Mouse (Mus musculus): ENCODE data around the gene Enpp3. TPM values are rescaled to one million over a fixed set of nuclear protein-coding genes. Genes with fewer than 3 reads are reported as not detected.

Gene Enpp3
- 0.19 and 0.28 TPM in 2 replicates for polyA plus RNA-seq (2012; rRNA removed)

GRCm38 (mm10) chr10:24842676-24843075 is at the start of gene Enpp3:
Enpp3 (minus strand) TSS chr10:24842823.
- Histone ChIP-seq H3K4me1 (ENCODE audit: control insufficient read depth, insufficient read depth, insufficient read length) (no peaks in the 10 kb centered on the region), H3K27me3 (ENCODE audit: control insufficient read depth, insufficient read depth, low read length) (no peaks in the 10 kb centered on the region), H3K27ac (ENCODE audit: insufficient read depth, low read length) (no peak within 1 kb of the TSS), H3K4me3 (ENCODE audit: extremely low read depth, insufficient read depth, insufficient read length) (no peak within 1 kb of the TSS), H3K36me3 (ENCODE audit: control insufficient read depth, insufficient read depth, low read length) (no peaks in the 10 kb centered on the region)
- no peak for TF ChIP-seq POLR2A (IDR thresholded peaks at IDR 0.05; ENCODE audit: low read depth, low read length)
- no peak for TF ChIP-seq CTCF (IDR thresholded peaks at IDR 0.05; ENCODE audit: extremely low read depth, insufficient read depth, insufficient read length, insufficient replicate concordance)
- 84% methylated on average over 1 of the region's 1 CpGs for WGBS
- DNase-seq (ENCODE audit: low read depth in 1 of 2, low spot score in 2 of 2): no peak

GRCm38 (mm10) chr10:24888343-24888742 is 45.7 kb upstream of the Enpp3 start:
- Histone ChIP-seq H3K4me1 (ENCODE audit: control insufficient read depth, insufficient read depth, insufficient read length) (no peaks in the 10 kb centered on the region), H3K36me3 (ENCODE audit: control insufficient read depth, insufficient read depth, low read length) (peaks cover 18% of the 10 kb centered on the region), H3K27ac (ENCODE audit: insufficient read depth, low read length) (no peak overlapping the region), H3K27me3 (ENCODE audit: control insufficient read depth, insufficient read depth, low read length) (no peaks in the 10 kb centered on the region), H3K4me3 (ENCODE audit: extremely low read depth, insufficient read depth, insufficient read length) (no peak overlapping the region)
- TF ChIP-seq CTCF (IDR thresholded peaks at IDR 0.05; ENCODE audit: extremely low read depth, insufficient read depth, insufficient read length, insufficient replicate concordance) (no peak), POLR2A (IDR thresholded peaks at IDR 0.05; ENCODE audit: low read depth, low read length) (no peak)
- DNase-seq (ENCODE audit: low read depth in 1 of 2, low spot score in 2 of 2): no peak
- 96% methylated on average over 7 of the region's 7 CpGs for WGBS

- Histone ChIP-seq H3K36me3 (ENCODE audit: control insufficient read depth, insufficient read depth, low read length) (peaks cover 22% of the 10 kb centered on the region), H3K4me1 (ENCODE audit: control insufficient read depth, insufficient read depth, insufficient read length) (no peaks in the 10 kb centered on the region), H3K27ac (ENCODE audit: insufficient read depth, low read length) (no peak overlapping the region), H3K4me3 (ENCODE audit: extremely low read depth, insufficient read depth, insufficient read length) (no peak overlapping the region), H3K27me3 (ENCODE audit: control insufficient read depth, insufficient read depth, low read length) (no peaks in the 10 kb centered on the region)
- TF ChIP-seq POLR2A (IDR thresholded peaks at IDR 0.05; ENCODE audit: low read depth, low read length) (no peak), CTCF (IDR thresholded peaks at IDR 0.05; ENCODE audit: extremely low read depth, insufficient read depth, insufficient read length, insufficient replicate concordance) (no peak)
- WGBS: 90% methylated on average over 9 of the region's 9 CpGs
- DNase-seq (ENCODE audit: low read depth in 1 of 2, low spot score in 2 of 2): no peak
Observed at GRCm38 (mm10) chr10:24886008-24886407, 43.4 kb upstream of the Enpp3 start.

- TF ChIP-seq POLR2A (IDR thresholded peaks at IDR 0.05; ENCODE audit: low read depth, low read length) (no peak), CTCF (IDR thresholded peaks at IDR 0.05; ENCODE audit: extremely low read depth, insufficient read depth, insufficient read length, insufficient replicate concordance) (no peak)
- no peak overlapping the region for H3K4me3 ChIP-seq (ENCODE audit: extremely low read depth, insufficient read depth, insufficient read length)
- no peak overlapping the region for H3K27ac ChIP-seq (ENCODE audit: insufficient read depth, low read length)
- no peaks in the 10 kb centered on the region; the same call in 1 of the 2 replicates for H3K4me1 ChIP-seq (ENCODE audit: control insufficient read depth, insufficient read depth, insufficient read length)
- DNase-seq (ENCODE audit: low read depth in 1 of 2, low spot score in 2 of 2): no peak
- peaks cover 21% of the 10 kb centered on the region for H3K36me3 ChIP-seq (ENCODE audit: control insufficient read depth, insufficient read depth, low read length)
- H3K27me3 ChIP-seq (ENCODE audit: control insufficient read depth, insufficient read depth, low read length): no peaks in the 10 kb centered on the region
- 87% methylated on average over 4 of the region's 4 CpGs for WGBS
Observed at GRCm38 (mm10) chr10:24873624-24874023, 31.0 kb upstream of the Enpp3 start.

- H3K27me3 ChIP-seq (ENCODE audit: control insufficient read depth, insufficient read depth, low read length): no peaks in the 10 kb centered on the region
- TF ChIP-seq CTCF (IDR thresholded peaks at IDR 0.05; ENCODE audit: extremely low read depth, insufficient read depth, insufficient read length, insufficient replicate concordance) (peak; percentile 90; the same call in 1 of the 2 replicates), POLR2A (IDR thresholded peaks at IDR 0.05; ENCODE audit: low read depth, low read length) (no peak)
- 2% methylated on average over 36 of the region's 36 CpGs for WGBS
- H3K4me1 ChIP-seq (ENCODE audit: control insufficient read depth, insufficient read depth, insufficient read length): no peaks in the 10 kb centered on the region; the same call in 1 of the 2 replicates
- H3K36me3 ChIP-seq (ENCODE audit: control insufficient read depth, insufficient read depth, low read length): peaks cover under 1% of the 10 kb centered on the region; the same call in 1 of the 2 replicates
- DNase-seq (ENCODE audit: low read depth in 1 of 2, low spot score in 2 of 2): peak; percentile 94
- peak within 1 kb of the TSS; percentile 14; the same call in 1 of the 2 replicates for H3K27ac ChIP-seq (ENCODE audit: insufficient read depth, low read length)
- H3K4me3 ChIP-seq (ENCODE audit: extremely low read depth, insufficient read depth, insufficient read length): peak within 1 kb of the TSS; percentile 84
Observed at GRCm38 (mm10) chr10:24869760-24870290, 27.2 kb upstream of the Enpp3 start, which contains the start of gene Med23. Med23 (plus strand) TSS chr10:24869986.

- Histone ChIP-seq H3K4me3 (ENCODE audit: extremely low read depth, insufficient read depth, insufficient read length) (no peak overlapping the region), H3K27ac (ENCODE audit: insufficient read depth, low read length) (no peak overlapping the region), H3K27me3 (ENCODE audit: control insufficient read depth, insufficient read depth, low read length) (no peaks in the 10 kb centered on the region), H3K36me3 (ENCODE audit: control insufficient read depth, insufficient read depth, low read length) (no peaks in the 10 kb centered on the region), H3K4me1 (ENCODE audit: control insufficient read depth, insufficient read depth, insufficient read length) (no peaks in the 10 kb centered on the region)
- 71% methylated on average over 6 of the region's 6 CpGs for WGBS
- peak in 1 of 2 experiments; percentile 8 for DNase-seq (ENCODE audit: low read depth in 1 of 2, low spot score in 2 of 2)
- no peak for TF ChIP-seq POLR2A (IDR thresholded peaks at IDR 0.05; ENCODE audit: low read depth, low read length)
- TF ChIP-seq CTCF (IDR thresholded peaks at IDR 0.05; ENCODE audit: extremely low read depth, insufficient read depth, insufficient read length, insufficient replicate concordance): no peak
Observed at GRCm38 (mm10) chr10:24864434-24864833, 21.8 kb upstream of the Enpp3 start.

- H3K36me3 ChIP-seq (ENCODE audit: control insufficient read depth, insufficient read depth, low read length): no peaks in the 10 kb centered on the region
- no peak for DNase-seq (ENCODE audit: low read depth in 1 of 2, low spot score in 2 of 2)
- WGBS: 85% methylated on average over 2 of the region's 2 CpGs
- no peak overlapping the region for H3K4me3 ChIP-seq (ENCODE audit: extremely low read depth, insufficient read depth, insufficient read length)
- TF ChIP-seq CTCF (IDR thresholded peaks at IDR 0.05; ENCODE audit: extremely low read depth, insufficient read depth, insufficient read length, insufficient replicate concordance) (no peak), POLR2A (IDR thresholded peaks at IDR 0.05; ENCODE audit: low read depth, low read length) (no peak)
- no peaks in the 10 kb centered on the region for H3K27me3 ChIP-seq (ENCODE audit: control insufficient read depth, insufficient read depth, low read length)
- no peak overlapping the region for H3K27ac ChIP-seq (ENCODE audit: insufficient read depth, low read length)
- H3K4me1 ChIP-seq (ENCODE audit: control insufficient read depth, insufficient read depth, insufficient read length): no peaks in the 10 kb centered on the region
Observed at GRCm38 (mm10) chr10:24863146-24863545, 20.5 kb upstream of the Enpp3 start.

Data from spleen, adult 2 months (tissue).